Mouse (Mus musculus) left cerebral cortex, adult 18-20 months (tissue): Measurements from ENCODE around the gene Arl15. TPM values are rescaled to one million over a fixed set of nuclear protein-coding genes. Genes with fewer than 3 reads are reported as not detected.

Experiments used
- DNase-seq, 2 experiments: peaks; one replicate each; pipeline ENCODE4 v3.0.0; 2021 to 2022; ENCODE audit warnings: low spot score in 2 of 2, mixed read lengths in 1 of 2
- total RNA-seq, 2 experiments: library from RNA; stranded (reverse); gene quantifications; 2 replicates each; pipeline ENCODE4 v1.2.3; 2021

Gene Arl15
- total RNA-seq, 2 experiments from 2014 or later, result 35.5 to 37.7 TPM

GRCm38 (mm10) chr13:113911986-113912519 is 117.7 kb downstream of the Arl15 start:
- DNase-seq, result no peak

GRCm38 (mm10) chr13:113914551-113914971 is 120.3 kb downstream of the Arl15 start:
- DNase-seq, result no peak

GRCm38 (mm10) chr13:113915700-113916099 is 121.4 kb downstream of the Arl15 start:
- DNase-seq, result no peak

GRCm38 (mm10) chr13:113916761-113917160 is 122.5 kb downstream of the Arl15 start:
- DNase-seq, result no peak

GRCm38 (mm10) chr13:113917376-113917775 is 123.1 kb downstream of the Arl15 start:
- no peak for DNase-seq

- DNase-seq, result no peak
Measured at GRCm38 (mm10) chr13:113917868-113918411, 123.6 kb downstream of the Arl15 start.

GRCm38 (mm10) chr13:113918668-113919067 is 124.4 kb downstream of the Arl15 start:
- no peak for DNase-seq

- no peak for DNase-seq
Measured at GRCm38 (mm10) chr13:113935697-113936096, 141.4 kb downstream of the Arl15 start.

- no peak for DNase-seq
Measured at GRCm38 (mm10) chr13:113937231-113937630, 142.9 kb downstream of the Arl15 start.

GRCm38 (mm10) chr13:113938561-113938960 is 144.3 kb downstream of the Arl15 start:
- no peak for DNase-seq

GRCm38 (mm10) chr13:113939097-113939496 is 144.8 kb downstream of the Arl15 start:
- no peak for DNase-seq

- no peak for DNase-seq
Measured at GRCm38 (mm10) chr13:113939681-113940080, 145.4 kb downstream of the Arl15 start.

GRCm38 (mm10) chr13:113940151-113940550 is 145.8 kb downstream of the Arl15 start:
- DNase-seq, result no peak

- DNase-seq, result no peak
Measured at GRCm38 (mm10) chr13:113941943-113942342, 147.6 kb downstream of the Arl15 start.

- no peak for DNase-seq
Measured at GRCm38 (mm10) chr13:113947546-113947945, 153.2 kb downstream of the Arl15 start.

- no peak for DNase-seq
Measured at GRCm38 (mm10) chr13:113949708-113950107, 155.4 kb downstream of the Arl15 start.

GRCm38 (mm10) chr13:113950131-113950530 is 155.8 kb downstream of the Arl15 start:
- no peak for DNase-seq

- DNase-seq, result no peak
Measured at GRCm38 (mm10) chr13:113957438-113957837, 163.1 kb downstream of the Arl15 start.

- peak in 1 of 2 experiments; percentile 6 for DNase-seq
Measured at GRCm38 (mm10) chr13:113964945-113965344, 170.6 kb downstream of the Arl15 start.

GRCm38 (mm10) chr13:113970706-113971105 is 176.4 kb downstream of the Arl15 start:
- DNase-seq, result no peak

- DNase-seq, result no peak
Measured at GRCm38 (mm10) chr13:113972401-113972800, 178.1 kb downstream of the Arl15 start.

GRCm38 (mm10) chr13:113974866-113975265 is 180.6 kb downstream of the Arl15 start:
- DNase-seq, result no peak

GRCm38 (mm10) chr13:113975722-113976121 is 181.4 kb downstream of the Arl15 start:
- no peak for DNase-seq
